Mouse (Mus musculus) hindbrain, embryonic 15.5 days (tissue): Measurements from ENCODE around the gene Olfr963. TPM values are rescaled to one million over a fixed set of nuclear protein-coding genes. Genes with fewer than 3 reads are reported as not detected.
"Not testable (repeated sequence)": the region's sequence is repeated elsewhere in the genome, so short reads cannot be mapped to it uniquely, and the experiment has no call there.

ENCODE experiments used
- ATAC-seq: fragments of 200-750 bp; cut with Nextera tagmentation; 2 replicates; pipeline ENCODE4 v1.8.0; 2017; ENCODE audit warnings: low read depth, moderate number of reproducible peaks, moderate TSS enrichment; ENCODE audit not compliant: low FRiP score
- H3K27ac ChIP-seq: fragments of 300-500 bp; sonication (generic); replicated peaks from 2 replicates; pipeline ENCODE4 v1.5.1; 2015; ENCODE audit warnings: mild to moderate bottlenecking, inconsistent platforms
- H3K27me3 ChIP-seq: fragments of 300-500 bp; sonication (generic); 2 replicates; pipeline ENCODE4 v1.6.1; 2015; ENCODE audit warnings: control low read depth, inconsistent platforms
- H3K36me3 ChIP-seq: fragments of 300-500 bp; sonication (generic); 2 replicates; pipeline ENCODE4 v1.6.1; 2015; ENCODE audit warnings: control low read depth, inconsistent platforms
- H3K4me1 ChIP-seq: fragments of 300-500 bp; sonication (generic); replicated peaks from 2 replicates; pipeline ENCODE4 v1.6.1; 2015; ENCODE audit warnings: control low read depth, inconsistent platforms
- H3K4me2 ChIP-seq: fragments of 300-500 bp; sonication (generic); 2 replicates; pipeline ENCODE4 v1.6.1; 2015; ENCODE audit warnings: moderate library complexity, mild to moderate bottlenecking, inconsistent platforms
- H3K4me3 ChIP-seq: fragments of 300-500 bp; sonication (generic); 2 replicates; pipeline ENCODE4 v1.5.1; 2015; ENCODE audit warnings: mild to moderate bottlenecking, inconsistent platforms
- H3K9ac ChIP-seq: fragments of 300-500 bp; sonication (generic); 2 replicates; pipeline ENCODE4 v1.6.1; 2015; ENCODE audit warnings: inconsistent platforms
- H3K9me3 ChIP-seq: fragments of 300-500 bp; sonication (generic); 2 replicates; pipeline ENCODE4 v1.6.1; 2016; ENCODE audit warnings: control low read depth, inconsistent platforms
- WGBS: fragments of 180-500 bp; shearing (Covaris S2); methylation state at CpG from one replicate; pipeline ENCODE4 v1.1.7; 2015; 5-methylcytosine and 5-hydroxymethylcytosine counted together
- polyA plus RNA-seq: library from polyadenylated mRNA; unstranded; fragments of >200 nt; fragmentation: Nextera tagmentation; extraction: Ambion mirVana; gene quantifications from 2 replicates; pipeline ENCODE4 v1.2.1, GENCODE M21; 2015

Gene Olfr963
- polyA plus RNA-seq, 1 experiment from 2014 or later = not detected

GRCm38 (mm10) chr9:39679280-39679679 is 12.3 kb downstream of the Olfr963 start:
- no peaks in the 10 kb centered on the region for H3K36me3 ChIP-seq
- H3K4me2 ChIP-seq = no peak overlapping the region
- H3K4me3 ChIP-seq = no peak overlapping the region
- no peak for ATAC-seq
- WGBS = 64% methylated on average over 2 of the region's 2 CpGs
- H3K27ac ChIP-seq = no peak overlapping the region
- H3K27me3 ChIP-seq = no peaks in the 10 kb centered on the region
- H3K9me3 ChIP-seq = no peaks in the 10 kb centered on the region
- H3K9ac ChIP-seq = no peak overlapping the region
- no peaks in the 10 kb centered on the region for H3K4me1 ChIP-seq

- WGBS = 83% methylated on average over 8 of the region's 8 CpGs
- ATAC-seq = not testable (repeated sequence)
Measured at GRCm38 (mm10) chr9:39701123-39701522, 34.1 kb downstream of the Olfr963 start.

GRCm38 (mm10) chr9:39707017-39707416 is 40.0 kb downstream of the Olfr963 start, which contains the start of gene Olfr149:
TSS of gene Olfr149 (minus strand) at chr9:39707117.
- no peak within 1 kb of the TSS for H3K9ac ChIP-seq
- no peak for ATAC-seq
- no peaks in the 10 kb centered on the region for H3K36me3 ChIP-seq
- no peak within 1 kb of the TSS for H3K27ac ChIP-seq
- H3K4me1 ChIP-seq = no peaks in the 10 kb centered on the region
- H3K4me3 ChIP-seq = no peak within 1 kb of the TSS
- H3K27me3 ChIP-seq = no peaks in the 10 kb centered on the region
- H3K4me2 ChIP-seq = no peak within 1 kb of the TSS
- H3K9me3 ChIP-seq = no peaks in the 10 kb centered on the region

More at GRCm38 (mm10) chr9:39701123-39701522, 34.1 kb downstream of the Olfr963 start:
- H3K36me3 ChIP-seq, H3K9me3 ChIP-seq, H3K4me3 ChIP-seq, H3K4me2 ChIP-seq, H3K27me3 ChIP-seq, H3K27ac ChIP-seq, H3K9ac ChIP-seq, H3K4me1 ChIP-seq: not testable (repeated sequence)

- Histone ChIP-seq H3K4me2 (no peak overlapping the region), H3K4me3 (no peak overlapping the region), H3K9me3 (no peaks in the 10 kb centered on the region), H3K36me3 (no peaks in the 10 kb centered on the region), H3K9ac (no peak overlapping the region), H3K27ac (no peak overlapping the region), H3K27me3 (no peaks in the 10 kb centered on the region), H3K4me1 (no peaks in the 10 kb centered on the region)
- no peak for ATAC-seq
- WGBS = 59% methylated on average over 3 of the region's 3 CpGs
Measured at GRCm38 (mm10) chr9:39708958-39709357, 42.0 kb downstream of the Olfr963 start.

GRCm38 (mm10) chr9:39711053-39711452 is 44.0 kb downstream of the Olfr963 start, which contains the start of gene Olfr965:
TSS of gene Olfr965 (plus strand) at chr9:39711353.
- Histone ChIP-seq H3K9me3 (no peaks in the 10 kb centered on the region), H3K27ac (no peak within 1 kb of the TSS), H3K27me3 (no peaks in the 10 kb centered on the region), H3K36me3 (no peaks in the 10 kb centered on the region), H3K4me3 (no peak within 1 kb of the TSS), H3K4me1 (no peaks in the 10 kb centered on the region), H3K4me2 (no peak within 1 kb of the TSS), H3K9ac (no peak within 1 kb of the TSS)
- ATAC-seq = no peak

Other genes starting within 250 kb of the Olfr963 start
- gene Olfr952, start 240.1 kb upstream of the Olfr963 start, polyA plus RNA-seq = not detected in 2 replicates
- gene Olfr954, start 210.5 kb upstream of the Olfr963 start, polyA plus RNA-seq = not detected in 2 replicates
- gene Olfr955, start 195.3 kb upstream of the Olfr963 start, polyA plus RNA-seq = not detected in 2 replicates
- not detected in 2 replicates for gene Olfr44, start 173.2 kb upstream of the Olfr963 start, polyA plus RNA-seq
- gene Olfr957, start 151.4 kb upstream of the Olfr963 start, polyA plus RNA-seq = not detected in 2 replicates
- not detected in 2 replicates for gene Olfr958, start 113.2 kb upstream of the Olfr963 start, polyA plus RNA-seq
- gene Olfr959, start 91.6 kb upstream of the Olfr963 start, polyA plus RNA-seq = not detected in 2 replicates
- 158 and 162 TPM in 2 replicates for gene AW551984, start 62.8 kb upstream of the Olfr963 start, polyA plus RNA-seq
- gene Olfr148, start 56.5 kb upstream of the Olfr963 start, polyA plus RNA-seq = not detected in 2 replicates
- not detected in 2 replicates for gene Olfr960, start 45.8 kb upstream of the Olfr963 start, polyA plus RNA-seq
- gene Olfr961, start 22.1 kb upstream of the Olfr963 start, polyA plus RNA-seq = not detected in 2 replicates
- not detected in 2 replicates for gene Olfr149, start 39.9 kb downstream of the Olfr963 start, polyA plus RNA-seq
- gene Olfr965, start 44.1 kb downstream of the Olfr963 start, polyA plus RNA-seq = not detected in 2 replicates
- gene Olfr150, start 63.8 kb downstream of the Olfr963 start, polyA plus RNA-seq = not detected in 2 replicates
- gene Olfr967, start 79.0 kb downstream of the Olfr963 start, polyA plus RNA-seq = not detected in 2 replicates
- gene Olfr968, start 116.0 kb downstream of the Olfr963 start, polyA plus RNA-seq = not detected in 2 replicates
- gene Olfr969, start 123.7 kb downstream of the Olfr963 start, polyA plus RNA-seq = not detected in 2 replicates
- not detected in 2 replicates for gene Olfr970, start 141.7 kb downstream of the Olfr963 start, polyA plus RNA-seq
- not detected in 2 replicates for gene Olfr971, start 169.7 kb downstream of the Olfr963 start, polyA plus RNA-seq
- not detected in 2 replicates for gene Olfr972, start 199.2 kb downstream of the Olfr963 start, polyA plus RNA-seq
- not detected in 2 replicates for gene Olfr229, start 240.1 kb downstream of the Olfr963 start, polyA plus RNA-seq